Mouse (Mus musculus) megakaryocyte progenitor cell, adult 5-6 weeks (primary cell): ENCODE results near the gene Rfx5. TPM values are rescaled to one million over a fixed set of nuclear protein-coding genes. Genes with fewer than 3 reads are reported as not detected.
"Not testable (repeated sequence)": the region's sequence is repeated elsewhere in the genome, so short reads cannot be mapped to it uniquely, and the experiment has no call there.

Experiments used
- ATAC-seq: replicated peaks from 2 replicates; pipeline ENCODE4 v1.8.0; 2016; ENCODE audit warnings: mild to moderate bottlenecking, moderate TSS enrichment, inconsistent platforms; ENCODE audit not compliant: poor library complexity
- total RNA-seq, 2 experiments: library from RNA; stranded (forward) in 1 of 2; stranded (reverse) in 1 of 2; fragments of 157-497, 149-512 nt in 1 of 2; fragments of 200-1000 nt in 1 of 2; gene quantifications; 2 replicates each; pipeline versions ENCODE4 v1.2.3 to v1.2.4; 2015 to 2017

The Rfx5 gene
- total RNA-seq (2015) (18.0 and 20.3 TPM in 2 replicates), total RNA-seq (2017) (16.2 and 20.3 TPM in 2 replicates)

- ATAC-seq = peak; percentile 90
Measured at GRCm38 (mm10) chr3:94953764-94954616, at the start of gene Rfx5. Gene Rfx5, plus strand, starts transcription at chr3:94954075.

GRCm38 (mm10) chr3:94904759-94905158, 49.1 kb upstream of the Rfx5 start:
- ATAC-seq = not testable (repeated sequence)

- ATAC-seq = peak; percentile 91
Measured at GRCm38 (mm10) chr3:94906482-94906881, 47.4 kb upstream of the Rfx5 start.

GRCm38 (mm10) chr3:94911050-94911693, 42.7 kb upstream of the Rfx5 start:
- ATAC-seq = no peak

GRCm38 (mm10) chr3:94913801-94914200, 40.1 kb upstream of the Rfx5 start:
- ATAC-seq = no peak

GRCm38 (mm10) chr3:94915903-94916741, 37.8 kb upstream of the Rfx5 start:
- ATAC-seq = peak; percentile 80

GRCm38 (mm10) chr3:94917816-94918361, 36.0 kb upstream of the Rfx5 start:
- peak; percentile 66 for ATAC-seq

GRCm38 (mm10) chr3:94918845-94919244, 35.0 kb upstream of the Rfx5 start:
- ATAC-seq = no peak

- ATAC-seq = no peak
Measured at GRCm38 (mm10) chr3:94921104-94921503, 32.8 kb upstream of the Rfx5 start.

GRCm38 (mm10) chr3:94922333-94922732, 31.5 kb upstream of the Rfx5 start:
- ATAC-seq = no peak

- no peak for ATAC-seq
Measured at GRCm38 (mm10) chr3:94924688-94925087, 29.2 kb upstream of the Rfx5 start.

GRCm38 (mm10) chr3:94926301-94926736, 27.6 kb upstream of the Rfx5 start:
- ATAC-seq = peak; percentile 93

GRCm38 (mm10) chr3:94928979-94929378, 24.9 kb upstream of the Rfx5 start:
- not testable (repeated sequence) for ATAC-seq

GRCm38 (mm10) chr3:94930386-94931266, 23.2 kb upstream of the Rfx5 start:
- ATAC-seq = not testable (repeated sequence)

GRCm38 (mm10) chr3:94931427-94932082, 22.3 kb upstream of the Rfx5 start:
- ATAC-seq = peak; percentile 36

- not testable (repeated sequence) for ATAC-seq
Measured at GRCm38 (mm10) chr3:94932279-94932678, 21.6 kb upstream of the Rfx5 start.

- ATAC-seq = peak; percentile 69
Measured at GRCm38 (mm10) chr3:94932809-94933564, 20.9 kb upstream of the Rfx5 start, which contains the start of gene Selenbp1. Gene Selenbp1, plus strand, starts transcription at chr3:94933056.

- not testable (repeated sequence) for ATAC-seq
Measured at GRCm38 (mm10) chr3:94933604-94934003, 20.3 kb upstream of the Rfx5 start.
